Mouse (Mus musculus) gastrocnemius, postnatal 4 days (tissue): Measurements from ENCODE around the gene Mpst. TPM values are rescaled to one million over a fixed set of nuclear protein-coding genes. Genes with fewer than 3 reads are reported as not detected.

Source experiments
- DNase-seq, 2 experiments: peaks; one replicate each; pipeline ENCODE4 v3.0.0; 2021 to 2022; ENCODE audit warnings: low spot score in 2 of 2, mixed read lengths in 2 of 2
- long read RNA-seq, 2 experiments: library from polyadenylated mRNA; stranded (forward); transcript quantifications; one replicate each; pipeline ENCODE4 v2.0.0; 2021
- total RNA-seq, 2 experiments: library from RNA; stranded (reverse); gene quantifications; 2 replicates each; pipeline ENCODE4 v1.2.3; 2021

Mpst gene
- 10 to 100 TPM; 27.6 to 34.5 TPM for total RNA-seq
- long read RNA-seq, experiment 1, partial matches to known transcripts: 0 of 1 reads
- long read RNA-seq, experiment 1, other reads (novel, unspliced or antisense): 0 of 1 reads
- long read RNA-seq, experiment 2, partial matches to known transcripts: 0 of 1 reads
- long read RNA-seq, experiment 2, other reads (novel, unspliced or antisense): 1 of 1 reads

DNA sequence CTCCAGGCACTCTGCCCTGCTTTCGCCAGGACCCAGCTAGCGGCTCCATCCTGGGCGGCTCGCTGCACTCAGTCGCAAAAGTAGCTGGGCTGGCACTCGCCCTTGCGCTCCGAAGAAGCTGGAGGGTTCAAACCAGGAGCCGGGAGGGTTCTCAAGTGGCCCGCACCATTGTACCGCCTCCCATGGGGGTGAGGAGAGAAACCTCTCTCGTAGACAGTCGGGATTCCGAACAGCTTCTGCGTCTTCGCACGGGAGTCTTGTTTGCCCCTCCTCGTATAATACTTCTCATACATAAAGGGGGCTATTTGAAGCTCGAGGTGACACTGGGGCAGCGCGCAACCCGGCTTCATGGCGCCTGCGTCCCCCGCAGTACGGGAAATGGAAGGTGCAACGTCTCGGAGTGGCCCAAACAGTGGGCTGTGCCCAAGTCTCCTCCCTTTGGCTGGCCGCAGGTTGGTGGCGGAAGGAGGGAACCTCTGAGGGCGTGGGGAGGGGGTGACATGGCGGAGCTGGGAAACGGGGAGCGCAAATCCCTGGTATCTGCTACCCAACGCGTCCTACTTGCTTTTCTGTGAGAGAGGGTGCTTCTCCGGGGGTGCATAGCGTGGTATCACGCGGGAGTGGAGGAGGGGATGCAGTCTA is at the start of gene Mpst:
Gene Mpst, plus strand, starts transcription at position 124 of the 642 bp plus-strand sequence.
- DNase-seq: peak; percentile 67 to 90

- no peak for DNase-seq
Observed at GRCm38 (mm10) chr15:78365916-78366315, 40.3 kb upstream of the Mpst start.

GRCm38 (mm10) chr15:78366875-78367274 is 39.3 kb upstream of the Mpst start:
- no peak for DNase-seq

DNA sequence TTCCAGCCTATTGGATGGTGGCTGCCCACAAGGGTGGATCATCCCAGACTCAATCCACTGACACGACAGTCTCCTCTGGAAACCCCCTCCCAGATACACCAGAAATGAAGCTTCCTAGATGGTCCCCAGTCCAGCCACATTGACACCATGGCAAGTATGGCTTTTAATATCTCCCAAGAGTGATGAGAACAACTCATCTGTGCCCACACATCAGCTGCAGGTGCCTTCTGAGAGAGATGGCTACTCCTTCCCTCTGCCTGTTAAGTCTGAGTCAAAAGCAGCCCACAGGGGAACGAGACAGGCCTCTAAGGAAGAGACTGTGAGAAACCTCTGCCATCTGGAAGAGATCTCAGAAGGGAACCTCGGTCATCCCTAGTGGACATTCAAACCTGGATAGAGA is 38.4 kb upstream of the Mpst start:
- no peak for DNase-seq

DNA sequence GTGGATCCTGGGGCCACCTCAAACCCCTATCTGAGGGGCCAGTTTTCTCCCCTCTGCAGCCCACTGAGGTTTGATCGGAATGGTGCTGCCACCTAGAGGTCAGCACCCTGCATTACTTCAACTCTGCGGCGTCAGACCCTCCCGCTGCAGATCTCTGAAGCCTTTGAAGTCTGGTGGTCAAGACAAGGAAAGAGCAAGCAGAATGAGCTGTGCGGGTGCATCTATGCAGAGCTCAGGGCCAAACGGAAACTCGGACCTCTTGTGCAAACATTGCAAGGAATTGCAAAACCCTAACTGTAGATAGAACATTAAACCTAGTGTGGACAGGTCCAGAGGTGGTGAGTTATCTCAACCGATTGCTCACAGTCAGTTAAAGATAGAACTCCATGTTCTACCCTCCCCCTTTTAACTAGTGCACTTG is 37.3 kb upstream of the Mpst start:
- peak in 1 of 2 experiments; percentile 35 for DNase-seq

DNA sequence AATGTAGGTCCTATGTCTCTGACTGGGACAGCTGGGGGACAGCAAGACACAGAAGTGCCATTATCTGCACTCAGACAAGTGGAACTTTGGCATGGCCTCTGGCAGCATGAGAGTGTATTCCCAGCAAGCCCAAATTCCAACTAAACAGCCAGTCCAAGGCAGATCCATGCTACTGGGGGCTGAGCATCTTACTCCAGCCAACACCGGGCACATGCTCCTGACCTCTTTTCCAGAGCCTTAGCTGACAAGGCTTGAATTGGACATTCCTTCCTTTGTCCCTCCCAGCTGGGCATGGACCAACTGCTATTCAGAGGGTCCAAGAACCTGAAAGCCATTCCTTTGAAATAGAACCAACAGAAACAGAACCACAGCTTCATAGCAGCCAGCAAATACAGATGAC is 36.6 kb upstream of the Mpst start:
- DNase-seq: peak in 1 of 2 experiments; percentile 16

GRCm38 (mm10) chr15:78372796-78373195 is 33.4 kb upstream of the Mpst start:
- no peak for DNase-seq

DNA sequence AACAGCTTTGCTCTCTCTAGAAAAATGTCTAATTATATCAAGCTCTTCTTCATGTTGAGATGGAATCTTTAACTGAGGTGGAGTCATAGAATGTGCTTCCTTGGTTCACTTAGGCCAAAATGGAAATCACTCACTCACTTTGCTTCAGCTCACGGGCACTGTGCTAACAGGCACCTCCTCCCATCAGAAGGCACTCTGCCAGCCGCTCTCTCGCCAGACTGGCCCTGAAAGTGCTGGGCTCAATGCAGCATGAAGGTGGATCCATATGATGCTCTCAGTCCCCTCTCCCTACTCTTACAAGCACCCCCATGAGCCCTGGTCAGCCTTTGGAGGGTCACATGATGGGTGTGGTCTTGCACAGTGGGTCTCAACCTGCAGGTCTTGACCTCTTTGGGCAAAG is 32.0 kb upstream of the Mpst start:
- DNase-seq: no peak

GRCm38 (mm10) chr15:78377859-78378258 is 28.4 kb upstream of the Mpst start:
- DNase-seq: no peak

DNA sequence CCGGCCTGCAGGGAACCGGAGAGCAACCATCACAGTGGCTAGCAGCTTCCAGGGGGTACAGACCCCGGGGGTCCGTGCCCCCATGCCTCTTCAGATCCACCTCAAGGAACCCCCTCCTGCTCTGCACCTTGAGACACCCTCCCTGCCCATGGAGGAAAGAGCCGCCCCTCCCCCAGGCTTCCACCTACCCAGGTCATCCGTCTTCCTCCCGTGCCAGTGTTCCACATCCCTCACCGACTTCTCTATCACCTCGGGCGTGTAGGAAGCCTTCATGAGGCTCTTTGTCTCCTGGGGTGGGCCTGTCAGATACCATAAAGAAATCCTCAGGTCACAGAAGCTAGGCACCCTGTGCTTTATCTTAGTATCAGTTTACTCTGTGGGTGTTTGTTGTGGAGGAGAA is 27.7 kb upstream of the Mpst start:
- DNase-seq: no peak

DNA sequence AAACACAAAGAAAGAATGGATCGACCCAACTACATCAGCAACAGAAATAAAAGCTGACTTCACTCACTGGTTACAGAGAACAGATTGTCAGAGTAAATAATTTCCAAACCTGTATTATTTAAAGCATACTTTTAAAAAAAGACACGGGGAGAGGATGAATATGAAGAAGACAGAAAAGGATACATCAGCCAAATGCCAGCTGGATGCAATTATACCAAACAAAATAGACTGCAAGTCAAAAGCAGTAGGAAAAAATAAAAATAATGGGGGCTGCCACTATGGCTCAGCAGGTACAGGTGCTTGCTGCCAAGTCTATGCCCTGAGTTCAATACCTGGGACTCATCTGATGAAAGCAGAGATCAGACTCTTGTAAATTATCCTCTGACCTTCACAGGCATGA is 26.0 kb upstream of the Mpst start:
- no peak for DNase-seq

DNA sequence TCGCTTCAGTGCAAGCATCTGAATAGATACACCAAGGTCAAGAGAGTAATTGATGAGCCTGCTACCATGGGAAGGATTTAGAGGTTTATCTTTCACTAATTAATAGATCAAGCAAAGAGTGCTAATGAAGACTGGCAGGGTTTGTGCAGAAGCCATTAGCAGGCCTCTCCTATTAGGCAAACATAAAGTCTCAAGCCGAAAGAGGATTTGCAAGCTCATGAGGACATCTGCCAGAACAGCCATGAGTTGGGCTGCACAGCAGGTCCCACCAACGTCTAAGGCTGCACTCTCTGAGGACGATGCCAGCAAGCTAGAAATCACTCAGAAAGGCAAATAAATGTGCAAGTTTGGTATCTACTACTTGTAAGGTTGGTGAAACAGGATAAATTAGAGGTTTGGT is 25.5 kb upstream of the Mpst start:
- DNase-seq: no peak

GRCm38 (mm10) chr15:78382115-78382514 is 24.1 kb upstream of the Mpst start:
- DNase-seq: no peak

GRCm38 (mm10) chr15:78383450-78384219 is 22.6 kb upstream of the Mpst start:
- DNase-seq: no peak

- DNase-seq: no peak
Observed at GRCm38 (mm10) chr15:78384220-78385116, 21.7 kb upstream of the Mpst start.

- DNase-seq: no peak
Observed at GRCm38 (mm10) chr15:78385564-78385963, 20.7 kb upstream of the Mpst start.

- DNase-seq: no peak
Observed at GRCm38 (mm10) chr15:78390855-78391254, 15.4 kb upstream of the Mpst start.

DNA sequence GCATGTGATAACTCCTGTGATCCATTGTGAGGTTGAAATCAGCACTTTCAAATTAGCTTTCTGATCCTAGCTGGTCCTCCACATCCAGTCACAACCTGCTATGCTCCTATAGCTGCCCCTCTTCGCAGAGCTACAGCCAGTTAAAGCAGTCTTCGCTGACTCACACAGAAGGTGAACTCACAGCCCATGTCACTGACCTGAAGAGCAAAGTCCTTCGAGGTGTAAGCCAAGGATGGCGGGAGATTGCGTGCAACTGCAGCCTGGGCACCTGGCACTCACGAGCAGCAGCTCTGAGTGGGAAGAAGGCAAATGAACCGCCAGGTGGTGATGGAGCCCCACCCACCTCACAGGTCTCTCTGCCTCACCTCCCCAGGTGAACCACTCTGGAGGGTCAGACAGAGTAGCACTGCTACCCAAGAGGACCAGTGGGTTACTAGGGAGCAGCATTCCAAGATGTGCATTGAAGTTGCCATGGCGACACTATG is 10.7 kb upstream of the Mpst start, which contains the start of gene Tex33:
Gene Tex33, minus strand, starts transcription at position 435 of the 485 bp plus-strand sequence.
- DNase-seq: no peak

DNA sequence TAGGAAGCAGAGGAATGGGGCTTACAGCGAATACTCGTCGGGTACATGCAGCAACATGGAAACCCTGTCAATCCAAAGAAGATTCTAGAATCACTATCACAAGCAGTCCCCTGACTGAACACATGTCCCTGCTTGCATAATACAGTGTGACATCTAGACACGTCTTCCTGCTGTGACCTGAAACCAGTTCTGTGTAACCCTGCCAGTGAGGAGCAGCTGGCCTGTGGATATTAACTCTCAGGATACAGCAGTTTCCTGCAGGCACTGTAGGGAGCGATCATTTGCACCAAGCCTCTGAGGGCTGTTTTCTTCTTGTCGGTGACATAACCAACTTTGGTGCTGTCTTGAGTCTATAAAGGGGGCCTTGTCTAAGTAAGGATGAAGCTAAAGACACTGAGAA is 4.9 kb upstream of the Mpst start:
- no peak for DNase-seq

- peak in 1 of 2 experiments; percentile 62 for DNase-seq
Observed at GRCm38 (mm10) chr15:78401921-78402320, 4.3 kb upstream of the Mpst start.

GRCm38 (mm10) chr15:78402423-78402822 is 3.8 kb upstream of the Mpst start:
- DNase-seq: no peak
